Mouse (Mus musculus) spleen, adult 2 months (tissue): ENCODE measurements around the gene Ralbp1. TPM values are rescaled to one million over a fixed set of nuclear protein-coding genes. Genes with fewer than 3 reads are reported as not detected.

Experiments used
- DNase-seq, 2 experiments: peaks; one replicate each; pipeline versions ENCODE4 v3.0.0 to v3.0.0-alpha.2; 2012 to 2021; ENCODE audit warnings: low spot score in 2 of 2, low read depth in 1 of 2
- H3K27ac ChIP-seq: fragments of 200-500 bp; 2 replicates; pipeline ENCODE4 v1.5.1; 2012; ENCODE audit warnings: low read length, inconsistent platforms; ENCODE audit not compliant: insufficient read depth
- H3K27me3 ChIP-seq: fragments of 200-500 bp; 2 replicates; pipeline ENCODE4 v1.6.1; 2012; ENCODE audit warnings: mild to moderate bottlenecking, moderate library complexity, low read length, inconsistent platforms; ENCODE audit not compliant: control insufficient read depth, insufficient read depth
- H3K36me3 ChIP-seq: fragments of 200-500 bp; 2 replicates; pipeline ENCODE4 v1.6.1; 2012; ENCODE audit warnings: mild to moderate bottlenecking, low read length, inconsistent platforms; ENCODE audit not compliant: control insufficient read depth, insufficient read depth
- H3K4me1 ChIP-seq: fragments of 200-500 bp; 2 replicates; pipeline ENCODE4 v1.6.1; 2011; ENCODE audit warnings: inconsistent platforms; ENCODE audit not compliant: control insufficient read depth, insufficient read depth, insufficient read length
- H3K4me3 ChIP-seq: fragments of 200-500 bp; 2 replicates; pipeline ENCODE4 v1.5.1; 2011; ENCODE audit warnings: mild to moderate bottlenecking, inconsistent platforms; ENCODE audit not compliant: insufficient read depth, insufficient read length; ENCODE audit errors: extremely low read depth
- CTCF ChIP-seq: fragments of 200-500 bp; IDR thresholded peaks from 2 replicates; pipeline ENCODE4 v1.5.1; 2011; ENCODE audit warnings: mild to moderate bottlenecking, inconsistent platforms; ENCODE audit not compliant: insufficient read depth, insufficient read length, insufficient replicate concordance; ENCODE audit errors: extremely low read depth
- POLR2A ChIP-seq: fragments of 200-500 bp; IDR thresholded peaks from 2 replicates; pipeline ENCODE4 v1.6.1; 2011; ENCODE audit warnings: low read depth, low read length, inconsistent platforms
- WGBS: fragments of 180-500 bp; shearing (Covaris S2); methylation state at CpG from one replicate; pipeline ENCODE4 v1.1.7; 2018; 5-methylcytosine and 5-hydroxymethylcytosine counted together
- polyA plus RNA-seq: library from polyadenylated mRNA; depleted of rRNA; stranded (reverse); fragments of >200 nt; gene quantifications from 2 replicates; pipeline ENCODE4 v1.2.3, GENCODE M21; 2012; rRNA removed

Gene Ralbp1
- 22.7 and 26.6 TPM in 2 replicates for polyA plus RNA-seq

DNA sequence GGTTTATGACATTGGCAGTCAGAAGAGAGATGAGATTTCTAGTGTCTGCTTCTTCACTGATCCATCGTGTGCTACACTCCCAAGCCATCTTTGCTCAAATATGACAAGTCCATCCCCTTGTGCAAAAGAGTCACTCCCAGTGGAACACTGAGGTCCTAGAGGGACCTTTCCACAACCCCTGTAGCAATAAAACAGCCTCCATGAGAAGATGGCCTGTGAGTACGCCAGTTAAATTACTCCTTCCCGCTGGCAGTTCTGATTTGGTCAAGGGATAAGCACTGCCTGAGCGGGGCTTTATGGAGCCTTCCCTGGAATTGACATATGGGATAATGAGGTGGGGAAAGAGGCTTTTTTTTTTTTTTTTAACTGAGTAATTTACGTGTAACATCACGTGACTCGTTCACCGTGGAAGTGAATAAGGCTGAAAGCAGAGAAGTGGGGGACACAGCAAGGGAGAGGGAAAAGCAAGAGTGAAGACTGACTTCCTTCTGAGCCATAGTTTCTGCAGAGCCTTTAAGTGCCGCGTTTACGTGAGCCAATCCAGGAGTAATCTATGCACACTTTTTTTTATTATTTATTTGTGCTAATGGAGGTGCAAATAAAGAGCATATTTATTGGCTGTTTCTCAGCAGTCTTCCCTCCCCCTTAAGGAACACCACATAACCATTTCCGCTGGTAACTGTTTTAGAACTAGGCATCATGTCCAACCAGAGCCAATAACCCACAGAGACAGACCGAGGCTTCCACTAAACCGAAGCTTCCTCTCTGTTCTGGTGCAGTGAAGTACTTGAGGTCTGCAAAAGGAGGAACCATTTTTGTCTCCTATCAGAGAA lies at the start of gene Ralbp1:
Ralbp1 (minus strand) TSS at position 102 of the 833 bp plus-strand sequence.
- H3K4me1 ChIP-seq, result no peaks in the 10 kb centered on the region; the same call in 1 of the 2 replicates
- H3K27ac ChIP-seq, result peak within 1 kb of the TSS; percentile 94
- peak in 1 of 2 experiments; percentile 28 for DNase-seq
- no peaks in the 10 kb centered on the region for H3K27me3 ChIP-seq
- H3K36me3 ChIP-seq, result no peaks in the 10 kb centered on the region
- TF ChIP-seq POLR2A, result no peak; the same call in 1 of the 2 replicates
- TF ChIP-seq CTCF, result no peak
- H3K4me3 ChIP-seq, result peak within 1 kb of the TSS; percentile 80
- WGBS, result 1% methylated on average over 14 of the region's 14 CpGs

DNA sequence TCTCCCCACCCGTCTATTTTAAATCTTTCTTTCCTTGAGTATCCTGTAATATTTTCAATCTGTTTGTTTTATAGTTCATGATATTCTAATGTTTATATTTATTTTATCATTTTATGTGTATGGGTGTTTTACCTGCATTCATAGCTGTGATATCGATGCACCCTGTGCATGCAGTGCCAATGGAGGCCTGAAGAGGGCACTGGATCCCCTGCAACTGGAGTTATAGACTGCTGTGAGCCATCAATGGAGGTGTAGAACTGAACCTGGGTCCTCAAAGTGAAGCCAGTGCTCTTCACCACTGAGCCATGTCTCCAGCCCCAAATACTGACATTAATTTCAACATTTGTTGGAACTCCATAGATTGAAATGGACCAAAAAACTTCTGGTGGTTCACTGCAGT lies 48.1 kb upstream of the Ralbp1 start:
- no peak for DNase-seq
- Histone ChIP-seq H3K4me1 (no peaks in the 10 kb centered on the region), H3K36me3 (peaks cover 3% of the 10 kb centered on the region; the same call in 1 of the 2 replicates), H3K27me3 (no peaks in the 10 kb centered on the region), H3K4me3 (no peak overlapping the region), H3K27ac (no peak overlapping the region)
- 96% methylated on average over 2 of the region's 2 CpGs for WGBS
- TF ChIP-seq POLR2A (no peak), CTCF (no peak)

DNA sequence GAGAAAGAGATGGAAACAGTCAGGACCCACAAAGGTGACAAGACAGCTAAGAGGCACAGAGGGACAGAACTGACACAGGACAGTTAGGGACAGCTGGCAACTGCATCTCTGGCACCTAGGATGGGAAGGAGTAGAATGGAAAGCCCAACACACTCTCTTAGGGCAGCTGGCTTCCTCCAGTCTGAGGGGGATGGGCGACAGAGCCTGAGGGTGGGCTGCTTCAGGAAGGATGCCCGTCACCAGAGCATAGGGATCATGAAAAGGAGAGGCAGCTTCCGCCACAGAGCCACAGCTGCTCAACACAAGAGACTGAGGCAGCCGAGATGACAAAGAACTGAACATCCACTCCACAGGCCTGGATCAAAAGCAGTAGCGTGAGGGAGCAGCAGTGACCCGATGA lies 45.9 kb upstream of the Ralbp1 start:
- TF ChIP-seq CTCF, result no peak
- TF ChIP-seq POLR2A, result no peak
- H3K4me3 ChIP-seq, result no peak overlapping the region
- no peaks in the 10 kb centered on the region for H3K27me3 ChIP-seq
- no peak overlapping the region for H3K27ac ChIP-seq
- peaks cover 5% of the 10 kb centered on the region; the same call in 1 of the 2 replicates for H3K36me3 ChIP-seq
- WGBS, result 81% methylated on average over 6 of the region's 6 CpGs
- H3K4me1 ChIP-seq, result no peaks in the 10 kb centered on the region
- DNase-seq, result no peak

DNA sequence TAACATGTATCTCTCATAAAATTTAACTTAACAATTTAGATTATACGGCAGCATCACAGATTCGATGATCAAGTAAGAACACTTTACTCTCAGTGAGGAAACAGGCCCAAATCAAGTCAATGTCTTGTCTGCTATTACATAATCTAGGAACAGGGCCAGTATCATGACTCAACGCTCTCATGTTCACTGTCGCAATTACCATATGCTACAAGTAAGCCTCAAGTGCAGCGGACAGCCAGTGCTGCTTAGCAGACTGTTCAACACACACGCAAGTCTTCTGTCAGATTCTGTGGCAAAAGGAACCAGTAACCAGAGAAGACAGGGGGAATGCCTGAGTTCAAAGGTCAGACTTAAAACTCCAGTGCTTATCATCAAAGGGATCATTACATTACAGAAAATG lies 45.4 kb upstream of the Ralbp1 start:
- Histone ChIP-seq H3K27ac (no peak overlapping the region), H3K27me3 (no peaks in the 10 kb centered on the region), H3K4me1 (no peaks in the 10 kb centered on the region), H3K4me3 (no peak overlapping the region), H3K36me3 (peaks cover 8% of the 10 kb centered on the region)
- TF ChIP-seq CTCF, result no peak
- TF ChIP-seq POLR2A, result no peak
- WGBS, result 79% methylated on average over 6 of the region's 6 CpGs
- no peak for DNase-seq

DNA sequence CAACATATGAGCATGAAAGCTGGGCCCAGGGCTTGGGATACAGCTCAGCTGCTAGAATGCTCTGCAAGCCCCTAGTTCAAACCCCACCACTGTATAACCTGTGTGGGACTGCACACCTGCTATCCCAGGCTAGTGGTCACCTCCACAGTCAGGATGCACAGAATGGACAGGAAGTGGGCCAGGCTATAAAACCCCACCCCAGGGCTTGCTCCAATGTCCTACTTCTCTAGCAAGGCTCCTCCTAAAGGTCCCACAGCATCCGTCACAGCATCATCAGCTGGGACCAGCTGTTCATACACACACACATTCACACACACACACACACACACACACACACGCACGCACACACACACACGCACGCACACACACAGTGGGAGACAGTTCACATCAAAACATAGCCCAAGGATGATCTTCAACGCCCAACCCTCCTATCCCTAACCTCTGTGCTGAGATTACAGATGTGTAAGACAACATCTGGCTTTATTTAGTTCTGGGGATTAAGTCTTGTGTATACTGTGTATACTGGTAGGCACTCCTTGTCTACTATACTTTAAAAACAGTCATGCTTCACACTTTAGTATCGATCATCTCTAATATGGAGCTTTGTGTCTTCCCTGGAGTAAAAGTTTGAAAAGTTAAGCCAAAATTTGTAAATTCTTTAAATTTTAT lies 44.7 kb upstream of the Ralbp1 start:
- no peak overlapping the region for H3K27ac ChIP-seq
- no peaks in the 10 kb centered on the region for H3K27me3 ChIP-seq
- H3K36me3 ChIP-seq, result peaks cover 11% of the 10 kb centered on the region
- 90% methylated on average over 7 of the region's 7 CpGs for WGBS
- no peaks in the 10 kb centered on the region for H3K4me1 ChIP-seq
- no peak overlapping the region for H3K4me3 ChIP-seq
- no peak for DNase-seq
- no peak for TF ChIP-seq CTCF
- no peak for TF ChIP-seq POLR2A

DNA sequence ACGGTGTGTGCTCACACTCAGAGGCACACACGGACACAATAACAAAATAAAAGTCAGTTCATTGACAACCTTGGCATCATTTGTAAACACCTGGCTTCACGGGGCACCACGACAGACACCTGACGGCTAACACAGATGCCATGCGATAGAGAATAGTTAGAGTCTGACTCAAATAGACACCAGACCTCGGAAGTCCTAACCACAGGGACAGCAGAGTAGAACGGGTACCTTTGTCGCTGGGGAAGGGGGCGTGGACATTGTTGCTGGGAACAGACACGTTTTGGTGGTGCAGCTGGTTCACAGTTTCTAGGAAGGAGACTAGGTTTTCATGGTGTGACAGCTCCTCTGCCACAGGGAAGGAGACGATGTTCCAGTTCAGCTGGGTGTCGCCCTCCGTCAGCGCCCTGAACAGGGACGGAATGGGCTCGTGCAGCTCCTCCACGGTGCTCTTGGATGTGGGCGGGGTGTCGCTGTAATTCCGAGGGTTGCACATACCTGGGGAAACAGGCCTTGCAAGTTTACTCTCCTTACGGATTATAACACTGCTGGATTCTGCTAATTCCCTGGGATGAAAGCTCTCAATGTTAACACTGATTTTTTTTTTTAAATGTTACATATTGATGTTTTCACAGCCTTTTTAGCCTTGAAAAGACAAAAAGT lies 43.9 kb upstream of the Ralbp1 start:
- TF ChIP-seq POLR2A (no peak), CTCF (no peak)
- no peak for DNase-seq
- Histone ChIP-seq H3K27ac (no peak overlapping the region), H3K36me3 (peaks cover 15% of the 10 kb centered on the region), H3K4me3 (no peak overlapping the region), H3K4me1 (no peaks in the 10 kb centered on the region), H3K27me3 (no peaks in the 10 kb centered on the region)
- 78% methylated on average over 22 of the region's 22 CpGs for WGBS
